Mouse (Mus musculus) liver, embryonic 16.5 days (tissue): ENCODE data around the gene Fibin. TPM values are rescaled to one million over a fixed set of nuclear protein-coding genes. Genes with fewer than 3 reads are reported as not detected.

ENCODE experiments used
- ATAC-seq: fragments of 200-750 bp; cut with Nextera tagmentation; 2 replicates; pipeline ENCODE4 v1.8.0; 2017; ENCODE audit warnings: low read depth, mild to moderate bottlenecking, moderate number of reproducible peaks, moderate library complexity
- H3K27ac ChIP-seq: fragments of 300-500 bp; sonication (generic); 2 replicates; pipeline ENCODE4 v1.5.1; 2014; ENCODE audit warnings: mild to moderate bottlenecking, low read length
- H3K27me3 ChIP-seq: fragments of 300-500 bp; sonication (generic); 2 replicates; pipeline ENCODE4 v1.6.1; 2014; ENCODE audit warnings: low read depth, low read length, mixed read lengths; ENCODE audit not compliant: control insufficient read depth, insufficient read depth
- H3K36me3 ChIP-seq: fragments of 300-500 bp; sonication (generic); 2 replicates; pipeline ENCODE4 v1.6.1; 2014; ENCODE audit warnings: mild to moderate bottlenecking; ENCODE audit not compliant: control insufficient read depth, insufficient read depth
- H3K4me1 ChIP-seq: fragments of 300-500 bp; sonication (generic); 2 replicates; pipeline ENCODE4 v1.6.1; 2014; ENCODE audit warnings: low read depth, low read length, mixed read lengths; ENCODE audit not compliant: control insufficient read depth
- H3K4me2 ChIP-seq: fragments of 300-500 bp; sonication (generic); 2 replicates; pipeline ENCODE4 v1.6.1; 2014; ENCODE audit warnings: low read depth, low read length, mixed read lengths
- H3K4me3 ChIP-seq: fragments of 300-500 bp; sonication (generic); 2 replicates; pipeline ENCODE4 v1.5.1; 2014; ENCODE audit warnings: low read depth, mild to moderate bottlenecking, low read length
- H3K9ac ChIP-seq: fragments of 300-500 bp; sonication (generic); 2 replicates; pipeline ENCODE4 v1.6.1; 2014; ENCODE audit warnings: low read depth, low read length
- H3K9me3 ChIP-seq: fragments of 300-500 bp; sonication (generic); replicated peaks from 2 replicates; pipeline ENCODE4 v1.6.1; 2016; ENCODE audit warnings: low read length; ENCODE audit not compliant: control insufficient read depth
- WGBS: fragments of 180-500 bp; shearing (Covaris S2); extraction: QIAGEN DNeasy Blood & Tissue Kit; methylation state at CpG from one replicate; pipeline ENCODE4 v1.1.7; 2014; ENCODE audit not compliant: insufficient replicate concordance; 5-methylcytosine and 5-hydroxymethylcytosine counted together
- polyA plus RNA-seq: library from polyadenylated mRNA; unstranded; fragments of >200 nt; fragmentation: Nextera tagmentation; extraction: Ambion mirVana; gene quantifications from 2 replicates; pipeline ENCODE4 v1.2.1, GENCODE M21; 2015

Gene Fibin
- polyA plus RNA-seq, 1 experiment from 2014 or later: 1.4 TPM

DNA sequence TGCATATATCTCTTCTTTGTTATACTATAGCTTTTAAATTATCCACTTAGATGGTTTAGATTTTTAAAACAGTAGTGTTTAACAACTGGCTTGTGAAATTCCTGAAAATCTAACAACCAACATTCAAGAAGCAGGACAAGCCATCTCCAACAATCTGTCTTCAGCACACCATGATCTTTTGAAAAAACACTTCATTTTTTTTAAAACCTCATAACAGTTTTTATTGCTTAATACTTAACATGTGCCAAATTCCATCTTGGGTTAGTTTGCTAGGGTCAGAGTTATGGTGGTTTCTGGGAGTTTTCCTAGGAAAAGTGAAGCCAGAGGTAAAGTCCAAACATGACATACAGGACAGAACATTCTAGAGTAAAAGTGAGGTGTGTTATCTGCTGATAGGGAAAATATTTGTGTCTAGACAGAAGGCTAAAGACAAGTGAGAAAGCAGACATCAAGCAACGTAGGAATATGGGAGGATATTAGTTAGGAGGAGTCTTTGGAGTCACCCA, 4.5 kb upstream of the Fibin start:
- WGBS: 38% methylated on average over 1 of the region's 1 CpGs
- ATAC-seq: no peak

DNA sequence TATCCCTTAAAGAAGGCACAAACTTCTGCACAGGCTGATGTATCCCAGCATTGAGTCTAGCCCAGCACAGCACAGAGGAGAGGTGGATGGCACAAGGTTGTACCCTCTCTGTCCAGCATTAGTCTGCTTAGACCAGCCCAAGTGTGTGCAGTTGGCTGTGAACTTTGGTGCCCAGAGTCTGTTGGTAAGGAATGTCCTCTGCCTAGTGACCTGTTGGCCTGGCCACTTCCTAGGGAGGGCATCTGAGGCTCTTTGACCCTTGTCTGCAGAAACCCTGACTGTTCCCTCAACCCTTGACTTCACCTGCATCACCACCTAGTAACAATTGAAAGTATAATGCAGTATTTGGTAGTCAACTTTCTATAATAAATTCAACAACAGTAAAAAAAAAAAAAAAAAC, 2.4 kb upstream of the Fibin start:
- ATAC-seq: no peak
- Histone ChIP-seq H3K9ac (no peak overlapping the region), H3K27me3 (peaks cover 4% of the 10 kb centered on the region), H3K36me3 (no peaks in the 10 kb centered on the region), H3K4me1 (no peaks in the 10 kb centered on the region), H3K4me2 (no peak overlapping the region), H3K9me3 (no peaks in the 10 kb centered on the region), H3K4me3 (no peak overlapping the region), H3K27ac (no peak overlapping the region)

More for the DNA sequence above, 4.5 kb upstream of the Fibin start:
- H3K4me3 ChIP-seq: no peak overlapping the region
- H3K4me1 ChIP-seq: no peaks in the 10 kb centered on the region
- no peaks in the 10 kb centered on the region for H3K36me3 ChIP-seq
- H3K4me2 ChIP-seq: no peak overlapping the region
- peaks cover 4% of the 10 kb centered on the region for H3K27me3 ChIP-seq
- no peaks in the 10 kb centered on the region for H3K9me3 ChIP-seq
- no peak overlapping the region for H3K9ac ChIP-seq
- no peak overlapping the region for H3K27ac ChIP-seq

DNA sequence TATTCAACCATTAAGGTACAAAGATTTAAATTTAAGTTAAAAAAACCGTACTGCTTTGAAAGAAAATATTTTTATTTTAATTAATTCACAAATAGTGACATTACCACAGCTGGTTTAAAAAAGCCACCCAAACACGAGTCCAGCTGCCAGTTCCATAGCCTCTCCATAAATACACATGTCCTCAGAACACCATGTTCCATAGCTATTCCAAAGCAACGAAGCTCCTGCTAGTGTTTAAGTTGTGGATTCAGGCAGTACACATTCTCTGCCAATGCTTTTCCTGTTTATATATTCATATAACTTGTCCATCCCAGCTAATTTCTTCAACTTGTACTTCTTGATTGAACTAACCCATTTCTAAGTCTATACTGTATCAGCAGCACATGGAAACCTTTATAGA, 872 bp upstream of the Fibin start:
- Histone ChIP-seq H3K4me1 (no peaks in the 10 kb centered on the region), H3K27ac (no peak overlapping the region), H3K36me3 (no peaks in the 10 kb centered on the region), H3K27me3 (peaks cover 4% of the 10 kb centered on the region), H3K9ac (no peak overlapping the region), H3K4me2 (no peak overlapping the region), H3K9me3 (no peaks in the 10 kb centered on the region), H3K4me3 (no peak overlapping the region)
- WGBS: 55% methylated on average over 3 of the region's 3 CpGs
- no peak for ATAC-seq

DNA sequence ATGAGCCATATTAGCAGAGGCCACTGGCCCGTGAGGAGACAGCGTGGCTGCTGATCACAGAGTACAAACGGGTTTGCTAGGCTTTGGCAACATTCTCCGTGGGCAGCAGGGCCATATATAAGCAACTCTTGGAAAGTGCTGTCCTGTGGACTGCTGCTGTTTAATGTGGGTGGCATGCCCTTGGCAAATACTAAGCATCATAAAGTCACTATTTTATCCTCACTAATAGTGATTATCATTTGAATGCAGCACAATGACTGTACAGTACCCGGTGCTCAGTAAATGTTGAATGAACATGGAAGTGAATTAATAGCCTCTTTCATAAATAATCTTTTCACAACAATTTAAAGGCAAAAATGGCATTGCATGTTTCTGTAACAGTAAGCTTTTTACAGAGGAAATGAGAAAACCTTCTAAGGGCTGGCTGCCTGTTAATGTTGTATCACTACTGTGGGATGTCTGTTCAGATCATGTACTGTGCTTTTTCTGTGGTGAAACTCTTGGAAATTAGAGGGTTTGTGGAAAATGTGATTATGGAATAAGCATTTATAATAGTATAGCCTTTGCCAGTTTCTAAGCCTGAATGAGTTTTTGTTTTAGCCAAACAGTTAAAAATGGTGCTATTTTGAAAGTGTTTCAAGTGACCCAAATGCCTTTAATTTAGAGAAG, 9.5 kb downstream of the Fibin start:
- H3K9me3 ChIP-seq: no peaks in the 10 kb centered on the region
- WGBS: 64% methylated on average over 5 of the region's 5 CpGs
- ATAC-seq: no peak
- H3K27me3 ChIP-seq: no peaks in the 10 kb centered on the region
- no peak overlapping the region for H3K9ac ChIP-seq
- no peak overlapping the region for H3K4me2 ChIP-seq
- no peak overlapping the region for H3K27ac ChIP-seq
- no peak overlapping the region for H3K4me3 ChIP-seq
- no peaks in the 10 kb centered on the region for H3K4me1 ChIP-seq
- no peaks in the 10 kb centered on the region for H3K36me3 ChIP-seq

DNA sequence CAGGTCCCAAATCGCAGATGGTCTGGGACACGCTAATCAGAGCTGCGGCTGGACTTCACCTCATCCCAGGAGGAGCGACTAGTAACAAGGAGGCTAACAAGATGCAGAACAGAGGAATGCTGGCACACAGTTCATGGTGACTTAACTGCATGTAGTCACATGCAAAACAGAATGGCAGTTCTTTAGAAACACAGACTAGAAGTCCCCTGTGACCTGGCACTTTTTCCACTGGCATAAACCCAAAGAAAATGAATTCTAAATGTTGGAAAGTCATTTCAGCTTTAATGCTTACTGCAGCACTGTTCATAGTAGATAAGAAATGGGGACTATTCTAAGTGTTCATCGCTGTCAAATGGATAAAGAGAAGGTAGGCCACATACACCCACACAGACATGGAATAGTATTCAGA, 11.1 kb downstream of the Fibin start:
- Histone ChIP-seq H3K9ac (no peak overlapping the region), H3K4me1 (no peaks in the 10 kb centered on the region), H3K4me3 (no peak overlapping the region), H3K9me3 (no peaks in the 10 kb centered on the region), H3K27ac (no peak overlapping the region), H3K27me3 (no peaks in the 10 kb centered on the region), H3K4me2 (no peak overlapping the region), H3K36me3 (no peaks in the 10 kb centered on the region)
- 60% methylated on average over 5 of the region's 5 CpGs for WGBS
- no peak for ATAC-seq

DNA sequence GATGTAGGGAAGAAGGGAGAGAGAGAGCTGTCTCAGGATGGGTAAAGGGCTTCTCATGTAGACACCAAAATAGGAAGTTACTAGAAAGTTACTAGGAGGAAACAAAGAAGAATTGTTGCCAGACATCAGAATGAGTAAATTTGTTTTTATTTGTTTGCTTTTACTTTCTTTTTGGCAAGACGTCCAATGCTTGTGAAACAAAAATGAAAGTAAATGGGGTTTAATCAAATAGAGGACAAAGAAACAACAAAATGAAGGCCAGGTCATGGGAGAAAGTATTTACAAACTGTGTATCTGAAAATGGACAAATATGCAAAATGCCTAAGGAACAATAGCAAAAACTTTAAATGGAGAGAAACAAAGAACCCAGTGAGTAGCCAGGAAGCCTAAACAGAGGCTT, 11.6 kb downstream of the Fibin start:
- WGBS: 51% methylated on average over 1 of the region's 1 CpGs
- no peak for ATAC-seq
- Histone ChIP-seq H3K4me3 (no peak overlapping the region), H3K9me3 (no peaks in the 10 kb centered on the region), H3K9ac (no peak overlapping the region), H3K4me1 (no peaks in the 10 kb centered on the region), H3K4me2 (no peak overlapping the region), H3K27ac (no peak overlapping the region), H3K36me3 (no peaks in the 10 kb centered on the region), H3K27me3 (no peaks in the 10 kb centered on the region)

DNA sequence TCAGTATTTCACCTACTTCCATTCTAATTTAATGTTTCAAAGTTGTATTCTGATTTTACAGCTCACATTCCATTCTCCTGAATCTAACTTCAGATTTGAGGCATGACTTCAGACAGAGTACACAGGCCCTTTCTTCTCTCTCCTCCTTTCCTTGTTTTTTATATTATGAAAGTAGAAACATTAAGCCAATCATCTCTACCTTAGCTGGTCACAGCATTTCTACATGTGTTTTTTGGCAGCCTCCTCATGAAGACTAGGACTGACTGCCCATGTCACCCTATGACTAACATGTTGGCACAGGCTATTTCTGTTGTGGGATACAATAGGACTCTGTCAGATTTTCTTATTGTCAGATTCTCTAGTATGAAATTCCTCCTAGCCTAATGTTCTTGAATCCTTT, 34.0 kb downstream of the Fibin start:
- no peak overlapping the region for H3K9ac ChIP-seq
- H3K4me1 ChIP-seq: no peaks in the 10 kb centered on the region
- no peaks in the 10 kb centered on the region for H3K9me3 ChIP-seq
- H3K27ac ChIP-seq: no peak overlapping the region
- H3K36me3 ChIP-seq: no peaks in the 10 kb centered on the region
- H3K4me3 ChIP-seq: no peak overlapping the region
- no peaks in the 10 kb centered on the region for H3K27me3 ChIP-seq
- no peak overlapping the region for H3K4me2 ChIP-seq
- no peak for ATAC-seq

DNA sequence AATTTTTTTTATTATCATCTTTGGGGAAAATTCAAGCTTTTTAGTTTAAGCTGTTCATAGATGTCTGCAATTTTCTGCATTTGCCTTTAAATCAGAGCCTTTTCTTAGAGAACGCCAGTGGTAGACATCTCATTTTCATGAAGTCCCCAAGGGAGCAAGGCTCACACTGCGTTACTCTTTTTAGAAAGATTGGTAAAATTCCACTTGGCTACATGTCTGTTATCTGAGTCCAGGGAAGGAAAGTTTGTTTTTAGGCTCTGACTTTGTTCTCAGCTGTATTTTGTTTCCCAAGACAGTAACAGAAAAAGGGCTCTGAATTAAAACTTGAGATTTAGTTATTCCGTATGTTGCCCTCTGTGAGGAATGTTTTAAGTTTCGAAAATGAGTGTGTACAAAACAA, 43.0 kb downstream of the Fibin start:
- Histone ChIP-seq H3K36me3 (no peaks in the 10 kb centered on the region), H3K4me1 (no peaks in the 10 kb centered on the region), H3K9me3 (no peaks in the 10 kb centered on the region), H3K4me2 (no peak overlapping the region), H3K4me3 (no peak overlapping the region), H3K9ac (no peak overlapping the region), H3K27me3 (no peaks in the 10 kb centered on the region), H3K27ac (no peak overlapping the region)
- ATAC-seq: no peak
- 58% methylated on average over 4 of the region's 4 CpGs for WGBS

DNA sequence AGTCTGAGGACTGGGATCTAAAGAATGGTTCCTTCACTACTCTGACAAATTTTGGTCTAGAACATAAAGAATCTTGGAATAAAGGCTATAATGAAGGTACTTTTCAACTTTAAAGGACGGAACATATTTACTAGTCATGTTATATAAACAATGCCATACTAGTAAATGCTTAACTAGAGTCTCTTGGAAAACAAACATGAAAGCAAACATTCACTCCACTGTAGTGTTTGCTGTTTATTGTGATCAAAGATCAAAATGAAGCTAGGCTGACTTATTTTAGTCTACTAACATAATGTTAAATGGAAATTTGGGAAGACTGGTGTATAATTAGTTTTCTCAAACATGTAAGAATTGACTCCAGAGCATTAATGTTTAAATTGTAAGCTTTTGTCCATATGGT, 43.7 kb downstream of the Fibin start:
- Histone ChIP-seq H3K4me3 (no peak overlapping the region), H3K9ac (no peak overlapping the region), H3K36me3 (no peaks in the 10 kb centered on the region), H3K27ac (no peak overlapping the region), H3K4me2 (no peak overlapping the region), H3K4me1 (no peaks in the 10 kb centered on the region), H3K27me3 (no peaks in the 10 kb centered on the region), H3K9me3 (no peaks in the 10 kb centered on the region)
- ATAC-seq: no peak
- 41% methylated on average over 1 of the region's 1 CpGs for WGBS
